Mouse (Mus musculus) heart, embryonic 13.5 days (tissue): ENCODE data around the gene Elmod2. TPM values are rescaled to one million over a fixed set of nuclear protein-coding genes. Genes with fewer than 3 reads are reported as not detected.

Source experiments
- ATAC-seq: fragments of 200-750 bp; cut with Nextera tagmentation; 2 replicates; pipeline ENCODE4 v1.8.0; 2017; ENCODE audit warnings: moderate TSS enrichment; ENCODE audit not compliant: insufficient number of reproducible peaks, low FRiP score, low TSS enrichment; ENCODE audit errors: extremely low read depth
- H3K27ac ChIP-seq: fragments of 300-500 bp; sonication (generic); replicated peaks from 2 replicates; pipeline ENCODE4 v1.5.1; 2015; ENCODE audit warnings: moderate library complexity, mild to moderate bottlenecking, inconsistent platforms
- H3K27me3 ChIP-seq: fragments of 300-500 bp; sonication (generic); replicated peaks from 2 replicates; pipeline ENCODE4 v1.6.1; 2015; ENCODE audit warnings: mild to moderate bottlenecking, inconsistent platforms
- H3K36me3 ChIP-seq: fragments of 300-500 bp; sonication (generic); 2 replicates; pipeline ENCODE4 v1.6.1; 2015; ENCODE audit warnings: mild to moderate bottlenecking, inconsistent platforms
- H3K4me1 ChIP-seq: fragments of 300-500 bp; sonication (generic); 2 replicates; pipeline ENCODE4 v1.6.1; 2015; ENCODE audit warnings: inconsistent platforms
- H3K4me2 ChIP-seq: fragments of 300-500 bp; sonication (generic); 2 replicates; pipeline ENCODE4 v1.6.1; 2015; ENCODE audit warnings: inconsistent platforms, mild to moderate bottlenecking, moderate library complexity
- H3K4me3 ChIP-seq: fragments of 300-500 bp; sonication (generic); 2 replicates; pipeline ENCODE4 v1.5.1; 2015; ENCODE audit warnings: moderate library complexity, mild to moderate bottlenecking, inconsistent platforms
- H3K9ac ChIP-seq: fragments of 300-500 bp; sonication (generic); 2 replicates; pipeline ENCODE4 v1.6.1; 2015; ENCODE audit warnings: inconsistent platforms, mild to moderate bottlenecking, moderate library complexity
- H3K9me3 ChIP-seq: fragments of 300-500 bp; sonication (generic); 2 replicates; pipeline ENCODE4 v1.6.1; 2016; ENCODE audit warnings: inconsistent platforms
- WGBS: fragments of 180-500 bp; shearing (Covaris S2); methylation state at CpG from one replicate; pipeline ENCODE4 v1.1.7; 2015; ENCODE audit warnings: mixed read lengths; 5-methylcytosine and 5-hydroxymethylcytosine counted together
- polyA plus RNA-seq: library from polyadenylated mRNA; unstranded; fragments of >200 nt; fragmentation: Nextera tagmentation; extraction: Ambion mirVana; gene quantifications from 2 replicates; pipeline ENCODE4 v1.2.1, GENCODE M21; 2015

Gene Elmod2
- 8.6 and 8.9 TPM in 2 replicates for polyA plus RNA-seq

- Histone ChIP-seq H3K36me3 (peaks cover 18% of the 10 kb centered on the region), H3K4me1 (peaks cover 8% of the 10 kb centered on the region), H3K9me3 (no peaks in the 10 kb centered on the region), H3K4me2 (peak within 1 kb of the TSS; percentile 92), H3K9ac (peak within 1 kb of the TSS; percentile 92), H3K27ac (no peak within 1 kb of the TSS; the same call in 1 of the 2 replicates), H3K4me3 (peak within 1 kb of the TSS; percentile 92), H3K27me3 (peaks cover 14% of the 10 kb centered on the region)
- under 1% methylated on average over 76 of the region's 85 CpGs for WGBS
- peak; percentile 96 for ATAC-seq
Measured at GRCm38 (mm10) chr8:83331899-83332697, at the start of gene Elmod2. Elmod2 (minus strand) TSS chr8:83332486.

GRCm38 (mm10) chr8:83381016-83381415 lies 48.7 kb upstream of the Elmod2 start:
- H3K27me3 ChIP-seq: no peaks in the 10 kb centered on the region
- H3K4me3 ChIP-seq: no peak overlapping the region
- H3K36me3 ChIP-seq: no peaks in the 10 kb centered on the region
- no peak for ATAC-seq
- no peak overlapping the region for H3K27ac ChIP-seq
- H3K4me1 ChIP-seq: no peaks in the 10 kb centered on the region
- no peak overlapping the region for H3K4me2 ChIP-seq
- 69% methylated on average over 2 of the region's 2 CpGs for WGBS
- H3K9ac ChIP-seq: no peak overlapping the region
- H3K9me3 ChIP-seq: no peaks in the 10 kb centered on the region

- H3K36me3 ChIP-seq: no peaks in the 10 kb centered on the region
- ATAC-seq: no peak
- no peaks in the 10 kb centered on the region for H3K9me3 ChIP-seq
- no peak overlapping the region for H3K27ac ChIP-seq
- H3K4me3 ChIP-seq: no peak overlapping the region
- H3K9ac ChIP-seq: no peak overlapping the region
- no peak overlapping the region for H3K4me2 ChIP-seq
- H3K4me1 ChIP-seq: no peaks in the 10 kb centered on the region
- no peaks in the 10 kb centered on the region for H3K27me3 ChIP-seq
- 65% methylated on average over 4 of the region's 4 CpGs for WGBS
Measured at GRCm38 (mm10) chr8:83380141-83380540, 47.9 kb upstream of the Elmod2 start.

GRCm38 (mm10) chr8:83377231-83377630 lies 44.9 kb upstream of the Elmod2 start:
- Histone ChIP-seq H3K27me3 (no peaks in the 10 kb centered on the region), H3K9me3 (no peaks in the 10 kb centered on the region), H3K36me3 (no peaks in the 10 kb centered on the region), H3K4me3 (no peak overlapping the region), H3K9ac (no peak overlapping the region), H3K27ac (no peak overlapping the region), H3K4me2 (no peak overlapping the region), H3K4me1 (no peaks in the 10 kb centered on the region)
- ATAC-seq: no peak

- no peaks in the 10 kb centered on the region for H3K4me1 ChIP-seq
- ATAC-seq: no peak
- no peak overlapping the region for H3K27ac ChIP-seq
- no peak overlapping the region for H3K4me2 ChIP-seq
- no peaks in the 10 kb centered on the region for H3K9me3 ChIP-seq
- WGBS: 59% methylated on average over 7 of the region's 7 CpGs
- H3K36me3 ChIP-seq: no peaks in the 10 kb centered on the region
- no peaks in the 10 kb centered on the region for H3K27me3 ChIP-seq
- H3K4me3 ChIP-seq: no peak overlapping the region
- no peak overlapping the region for H3K9ac ChIP-seq
Measured at GRCm38 (mm10) chr8:83363156-83363769, 31.0 kb upstream of the Elmod2 start.

GRCm38 (mm10) chr8:83351315-83351714 lies 19.0 kb upstream of the Elmod2 start:
- no peak for ATAC-seq
- no peak overlapping the region for H3K4me3 ChIP-seq
- no peaks in the 10 kb centered on the region for H3K9me3 ChIP-seq
- H3K9ac ChIP-seq: no peak overlapping the region
- H3K4me1 ChIP-seq: no peaks in the 10 kb centered on the region
- 84% methylated on average over 2 of the region's 2 CpGs for WGBS
- no peak overlapping the region for H3K27ac ChIP-seq
- no peaks in the 10 kb centered on the region for H3K36me3 ChIP-seq
- H3K4me2 ChIP-seq: no peak overlapping the region
- H3K27me3 ChIP-seq: peaks cover 13% of the 10 kb centered on the region

- Histone ChIP-seq H3K9me3 (no peaks in the 10 kb centered on the region), H3K9ac (no peak within 1 kb of the TSS), H3K4me2 (no peak within 1 kb of the TSS), H3K27me3 (peaks cover 17% of the 10 kb centered on the region), H3K36me3 (no peaks in the 10 kb centered on the region), H3K27ac (no peak within 1 kb of the TSS), H3K4me3 (no peak within 1 kb of the TSS), H3K4me1 (no peaks in the 10 kb centered on the region)
- ATAC-seq: no peak
- 59% methylated on average over 18 of the region's 18 CpGs for WGBS
Measured at GRCm38 (mm10) chr8:83348263-83348662, 16.0 kb upstream of the Elmod2 start, which contains the start of gene Mgat4d. Mgat4d (plus strand) TSS chr8:83348471.

- Histone ChIP-seq H3K9me3 (0 out of 2 replicates have a peak, but pooled peaks cover 9% of the 10 kb centered on the region), H3K27ac (no peak overlapping the region), H3K4me1 (no peaks in the 10 kb centered on the region), H3K36me3 (no peaks in the 10 kb centered on the region), H3K4me3 (no peak overlapping the region), H3K4me2 (no peak overlapping the region), H3K27me3 (peaks cover 4% of the 10 kb centered on the region; the same call in 1 of the 2 replicates), H3K9ac (no peak overlapping the region)
- ATAC-seq: no peak
Measured at GRCm38 (mm10) chr8:83342693-83343092, 10.4 kb upstream of the Elmod2 start.

- 0 out of 2 replicates have a peak, but pooled peaks cover 9% of the 10 kb centered on the region for H3K9me3 ChIP-seq
- no peak overlapping the region for H3K4me3 ChIP-seq
- no peak overlapping the region for H3K4me2 ChIP-seq
- H3K27me3 ChIP-seq: peaks cover 4% of the 10 kb centered on the region; the same call in 1 of the 2 replicates
- no peak overlapping the region for H3K9ac ChIP-seq
- H3K36me3 ChIP-seq: no peaks in the 10 kb centered on the region
- WGBS: 81% methylated on average over 3 of the region's 3 CpGs
- ATAC-seq: no peak
- no peak overlapping the region for H3K27ac ChIP-seq
- H3K4me1 ChIP-seq: no peaks in the 10 kb centered on the region
Measured at GRCm38 (mm10) chr8:83342076-83342475, 9.8 kb upstream of the Elmod2 start.

- WGBS: 5% methylated on average over 7 of the region's 7 CpGs
Measured at GRCm38 (mm10) chr8:83332864-83333263, 578 bp upstream of the Elmod2 start.

GRCm38 (mm10) chr8:83331567-83331898 lies 753 bp downstream of the Elmod2 start:
- Histone ChIP-seq H3K27me3 (peaks cover 14% of the 10 kb centered on the region), H3K36me3 (peaks cover 23% of the 10 kb centered on the region), H3K4me3 (peak overlapping the region; percentile 92), H3K9ac (peak overlapping the region; percentile 92), H3K9me3 (no peaks in the 10 kb centered on the region), H3K4me2 (peak overlapping the region; percentile 92), H3K27ac (no peak overlapping the region), H3K4me1 (peaks cover 8% of the 10 kb centered on the region)
- WGBS: 8% methylated on average over 7 of the region's 7 CpGs
- no peak for ATAC-seq

More at GRCm38 (mm10) chr8:83332864-83333263, 578 bp upstream of the Elmod2 start:
- H3K4me2 ChIP-seq: peak overlapping the region; percentile 92
- H3K9ac ChIP-seq: peak overlapping the region; percentile 77
- peak overlapping the region; percentile 92 for H3K4me3 ChIP-seq
- no peak overlapping the region for H3K27ac ChIP-seq
- no peaks in the 10 kb centered on the region for H3K9me3 ChIP-seq
- peaks cover 8% of the 10 kb centered on the region for H3K4me1 ChIP-seq
- H3K36me3 ChIP-seq: peaks cover 11% of the 10 kb centered on the region
- ATAC-seq: no peak
- peaks cover 14% of the 10 kb centered on the region for H3K27me3 ChIP-seq
